ENCODE assay signal across 24 mouse cellular contexts in the genomic region with DNA sequence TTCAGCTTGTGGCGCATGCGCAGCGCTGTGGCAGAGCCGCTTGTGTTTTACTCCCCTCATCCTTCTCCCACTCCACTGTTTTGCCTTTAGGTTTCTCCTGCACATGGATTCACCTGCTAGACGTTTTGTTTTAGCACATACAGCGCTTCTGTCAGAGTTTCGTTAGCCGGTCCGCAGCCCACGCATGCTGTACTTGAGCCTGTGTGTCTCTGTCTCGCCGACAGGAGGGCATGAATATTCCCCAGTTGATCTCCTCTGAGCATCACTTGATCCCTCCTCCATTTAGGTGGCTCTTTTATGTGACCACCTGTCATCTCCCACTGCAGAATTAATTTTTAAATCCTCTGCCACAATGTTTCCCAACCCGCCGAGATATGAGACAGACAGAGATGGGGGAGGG. TPM values are rescaled to one million over a fixed set of nuclear protein-coding genes. Genes with fewer than 3 reads are reported as not detected.
DNase-seq lines count a peak whose midpoint lies in the region; ATAC-seq and TF ChIP-seq lines count a peak whose summit lies in the region.
"Had no signal": no experiment of that assay in that cellular context is flagged by ENCODE, and none has a peak within 500 bp of the region (broad histone marks: within the 10 kb centered on the region; RNA-seq: fewer than 3 reads in every experiment).

No protein-coding gene starts in this region.

- H3K4me3 ChIP-seq in forebrain, embryonic 16.5 days (replicated peaks; ENCODE audit: low read length), result no peak overlapping the region
- no peak overlapping the region for H3K4me3 ChIP-seq in forebrain, embryonic 11.5 days (ENCODE audit: low read depth, low read length)
- H3K4me3 ChIP-seq in left cerebral cortex, adult 2 months, result peak overlapping the region; percentile 3; the same call in 1 of the 2 replicates
- peak overlapping the region; percentile 55 for H3K4me3 ChIP-seq in testis, adult 2 months (ENCODE audit: control insufficient read depth, low read depth, low read length)
- H3K4me3 ChIP-seq in hindbrain, embryonic 11.5 days (ENCODE audit: low read depth, low read length), result no peak overlapping the region
- H3K4me3 ChIP-seq: embryonic facial prominence, embryonic 10.5 days; heart, embryonic 15.5 days; hindbrain, embryonic 15.5 days; limb, embryonic 13.5 days; liver, embryonic 12.5 days; neural tube, embryonic 15.5 days had no signal

- H3K9me3 ChIP-seq in forebrain, embryonic 16.5 days (ENCODE audit: control insufficient read depth, low read length), result no peaks in the 10 kb centered on the region
- no peaks in the 10 kb centered on the region for H3K9me3 ChIP-seq in forebrain, embryonic 11.5 days (ENCODE audit: control insufficient read depth, low read length)
- H3K9me3 ChIP-seq in hindbrain, embryonic 11.5 days (ENCODE audit: control insufficient read depth, low read length), result no peaks in the 10 kb centered on the region
- H3K9me3 ChIP-seq: heart, embryonic 15.5 days; hindbrain, embryonic 15.5 days; liver, embryonic 12.5 days; neural tube, embryonic 15.5 days had no signal

- intact Hi-C loops in left cerebral cortex, adult 2 months (cut with DNase I), result no loop called here
- intact Hi-C loops in left cerebral cortex, postnatal 36 days (cut with DNase I), result no loop called here

- ATAC-seq in forebrain, embryonic 16.5 days, result peak; percentile 47
- no peak for ATAC-seq in forebrain, embryonic 11.5 days (replicated peaks; ENCODE audit: low FRiP score)
- no peak for ATAC-seq in hindbrain, embryonic 11.5 days (ENCODE audit: low FRiP score)
- ATAC-seq: CD4-positive, CD25-positive, alpha-beta regulatory T cell, adult 4 months; liver, embryonic 12.5 days had no signal

- no peak overlapping the region for H3K27ac ChIP-seq in forebrain, embryonic 16.5 days (ENCODE audit: low read length)
- H3K27ac ChIP-seq in forebrain, embryonic 11.5 days (ENCODE audit: low read depth, low read length), result no peak overlapping the region
- no peak overlapping the region; the same call in 1 of the 2 replicates for H3K27ac ChIP-seq in left cerebral cortex, adult 2 months
- H3K27ac ChIP-seq in testis, adult 2 months (ENCODE audit: control insufficient read depth, insufficient read depth, low read depth, low read length), result no peak overlapping the region
- no peak overlapping the region for H3K27ac ChIP-seq in hindbrain, embryonic 11.5 days (ENCODE audit: low read depth, low read length)
- H3K27ac ChIP-seq: embryonic facial prominence, embryonic 10.5 days; heart, embryonic 15.5 days; hindbrain, embryonic 15.5 days; limb, embryonic 13.5 days; liver, embryonic 12.5 days; neural tube, embryonic 15.5 days had no signal

- H3K36me3 ChIP-seq in forebrain, embryonic 16.5 days (ENCODE audit: control insufficient read depth, insufficient read depth), result no peaks in the 10 kb centered on the region
- no peaks in the 10 kb centered on the region for H3K36me3 ChIP-seq in forebrain, embryonic 11.5 days (ENCODE audit: control insufficient read depth, insufficient read depth, low read length)
- no peaks in the 10 kb centered on the region for H3K36me3 ChIP-seq in testis, adult 2 months (ENCODE audit: control insufficient read depth, insufficient read depth, low read length)
- no peaks in the 10 kb centered on the region for H3K36me3 ChIP-seq in hindbrain, embryonic 11.5 days (ENCODE audit: control insufficient read depth, insufficient read depth, low read length)
- H3K36me3 ChIP-seq: embryonic facial prominence, embryonic 10.5 days; heart, embryonic 15.5 days; hindbrain, embryonic 15.5 days; limb, embryonic 13.5 days; liver, embryonic 12.5 days; neural tube, embryonic 15.5 days had no signal

- no peak for DNase-seq in forebrain, embryonic 11.5 days (ENCODE audit: low spot score)
- no peak for DNase-seq in left cerebral cortex, adult 2 months (ENCODE audit: extremely low spot score in 1 of 2, low spot score in 2 of 2)
- no peak for DNase-seq in left cerebral cortex, postnatal 36 days (ENCODE audit: low spot score in 2 of 2)
- no peak for DNase-seq in testis, postnatal 10 days (ENCODE audit: low spot score)
- DNase-seq in hindbrain, embryonic 11.5 days (ENCODE audit: low spot score), result no peak
- DNase-seq in spleen, postnatal 4 days (ENCODE audit: low spot score in 2 of 2), result no peak
- DNase-seq: adrenal gland, postnatal 14 days; cerebellum, adult 8-10 months; gastrocnemius, postnatal 36 days; heart, postnatal 36 days; kidney, adult 8-10 months; kidney, postnatal 10 days; right cerebral cortex, postnatal 25 days; spleen, adult 18-20 months; thymus, postnatal 36 days had no signal

- peak; percentile 20 for TF ChIP-seq CTCF in left cerebral cortex, adult 2 months (IDR thresholded peaks at IDR 0.05)
- no peak for TF ChIP-seq CTCF in testis, adult 2 months (IDR thresholded peaks at IDR 0.05; ENCODE audit: control insufficient read depth, insufficient read depth, insufficient replicate concordance, low read depth, low read length)

- no peak for TF ChIP-seq POLR2A in testis, adult 2 months (IDR thresholded peaks at IDR 0.05; ENCODE audit: control insufficient read depth, low read depth, low read length)

- no peaks in the 10 kb centered on the region; the same call in 1 of the 2 replicates for H3K4me1 ChIP-seq in forebrain, embryonic 16.5 days (replicated peaks; ENCODE audit: control insufficient read depth, insufficient read depth, low read length)
- no peaks in the 10 kb centered on the region for H3K4me1 ChIP-seq in forebrain, embryonic 11.5 days (replicated peaks; ENCODE audit: control insufficient read depth, insufficient read depth, low read length)
- no peaks in the 10 kb centered on the region; the same call in 1 of the 2 replicates for H3K4me1 ChIP-seq in testis, adult 2 months (ENCODE audit: control insufficient read depth, insufficient read depth, low read length)
- H3K4me1 ChIP-seq in hindbrain, embryonic 11.5 days (replicated peaks; ENCODE audit: control insufficient read depth, insufficient read depth, low read length), result no peaks in the 10 kb centered on the region
- H3K4me1 ChIP-seq: heart, embryonic 15.5 days; hindbrain, embryonic 15.5 days; liver, embryonic 12.5 days had no signal

- H3K9ac ChIP-seq in forebrain, embryonic 16.5 days (replicated peaks; ENCODE audit: low read depth, low read length), result no peak overlapping the region
- no peak overlapping the region for H3K9ac ChIP-seq in forebrain, embryonic 11.5 days (ENCODE audit: low read length)
- H3K9ac ChIP-seq in hindbrain, embryonic 11.5 days (ENCODE audit: low read depth, low read length), result no peak overlapping the region
- H3K9ac ChIP-seq: heart, embryonic 15.5 days; hindbrain, embryonic 15.5 days; limb, embryonic 13.5 days; liver, embryonic 12.5 days; neural tube, embryonic 15.5 days had no signal

- H3K4me2 ChIP-seq in forebrain, embryonic 16.5 days (ENCODE audit: low read length), result no peak overlapping the region
- H3K4me2 ChIP-seq in forebrain, embryonic 11.5 days (ENCODE audit: low read depth, low read length, severe bottlenecking), result no peak overlapping the region
- H3K4me2 ChIP-seq in hindbrain, embryonic 11.5 days (replicated peaks; ENCODE audit: low read depth, low read length), result no peak overlapping the region
- H3K4me2 ChIP-seq: heart, embryonic 15.5 days; hindbrain, embryonic 15.5 days; limb, embryonic 13.5 days; liver, embryonic 12.5 days; neural tube, embryonic 15.5 days had no signal

- 67% methylated on average over 14 of the region's 14 CpGs for WGBS in forebrain, embryonic 16.5 days
- WGBS in forebrain, embryonic 11.5 days, result 86% methylated on average over 14 of the region's 14 CpGs
- 82% methylated on average over 14 of the region's 14 CpGs for WGBS in hindbrain, embryonic 11.5 days

- no peaks in the 10 kb centered on the region for H3K27me3 ChIP-seq in forebrain, embryonic 16.5 days (replicated peaks; ENCODE audit: control insufficient read depth, insufficient read depth, low read length)
- no peaks in the 10 kb centered on the region for H3K27me3 ChIP-seq in forebrain, embryonic 11.5 days (ENCODE audit: control insufficient read depth, insufficient read depth, low read length)
- H3K27me3 ChIP-seq in testis, adult 2 months (ENCODE audit: control insufficient read depth, insufficient read depth, low read length), result no peaks in the 10 kb centered on the region
- no peaks in the 10 kb centered on the region for H3K27me3 ChIP-seq in hindbrain, embryonic 11.5 days (ENCODE audit: control insufficient read depth, insufficient read depth, low read length)
- H3K27me3 ChIP-seq: heart, embryonic 15.5 days; hindbrain, embryonic 15.5 days; limb, embryonic 13.5 days; liver, embryonic 12.5 days; neural tube, embryonic 15.5 days had no signal

RNA-seq across cellular contexts. Expression of gene Nebl, which starts 16.6 kb away (rescaled TPM):
- 7.2 and 13.8 TPM in 2 replicates for polyA plus RNA-seq in forebrain, embryonic 16.5 days (2015; fragmentation: Nextera tagmentation; extraction: Ambion mirVana)
- 4.6 and 5.3 TPM in 2 replicates for polyA plus RNA-seq in forebrain, embryonic 11.5 days (2014; fragmentation: Nextera tagmentation; extraction: Ambion mirVana)
- 10 to 100 TPM; 80.3 to 80.9 TPM for total RNA-seq in left cerebral cortex, adult 2 months (2021)
- total RNA-seq in left cerebral cortex, postnatal 36 days (2021), result 10 to 100 TPM; 70.4 to 79.5 TPM
- polyA plus RNA-seq in testis, adult 2 months (2012; rRNA removed), result 1.7 and 3.2 TPM in 2 replicates
- polyA plus RNA-seq in hindbrain, embryonic 11.5 days (2014; fragmentation: Nextera tagmentation; extraction: Ambion mirVana), result 6.9 and 8.6 TPM in 2 replicates

Comparison
In these comparisons a context has a peak if more than half of its experiments do, and no peak if none do; other contexts are left out.
1. H3K4me3 ChIP-seq: peak in left cerebral cortex, adult 2 months (single experiment) and testis, adult 2 months (single experiment); none in forebrain, embryonic 16.5 days (single experiment), forebrain, embryonic 11.5 days (single experiment) and hindbrain, embryonic 11.5 days (single experiment).